Mouse (Mus musculus) monocyte, adult 2 months (primary cell): ENCODE results near the gene Sit1.

Source experiments
- DNase-seq, 2 experiments: peaks; one replicate each; pipeline ENCODE4 v3.0.0; 2022; ENCODE audit warnings: low spot score in 2 of 2, low read depth in 1 of 2

The Sit1 gene

DNA sequence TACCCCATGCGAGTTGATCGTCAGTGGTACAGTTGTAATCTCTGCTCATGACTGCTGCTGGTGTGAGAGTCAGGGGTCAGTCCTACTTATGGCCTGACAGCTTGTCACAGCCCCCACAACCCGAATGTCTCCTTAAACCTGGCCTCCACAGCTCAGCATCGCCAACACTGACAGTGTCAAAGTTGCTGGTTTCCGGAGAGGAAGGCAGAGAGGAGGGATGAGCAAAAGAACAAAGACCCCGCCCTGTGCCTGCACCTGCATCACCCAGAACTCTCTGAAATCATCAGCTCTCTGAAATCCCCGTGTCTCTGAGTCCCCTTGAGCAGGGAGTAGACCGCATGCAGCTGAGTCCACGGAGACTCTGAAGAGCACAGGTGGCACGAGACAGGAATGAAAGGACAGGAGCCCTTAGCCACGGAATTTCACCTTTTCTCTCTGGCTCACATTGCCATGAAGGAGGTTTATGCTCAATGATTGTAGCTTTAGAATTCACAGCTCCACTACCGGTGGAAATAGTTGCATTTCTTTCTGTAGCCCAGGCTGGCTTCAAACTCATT lies at the start of gene Sit1:
Sit1 (minus strand) TSS at position 200 of the 557 bp plus-strand sequence.
- no peak for DNase-seq

DNA sequence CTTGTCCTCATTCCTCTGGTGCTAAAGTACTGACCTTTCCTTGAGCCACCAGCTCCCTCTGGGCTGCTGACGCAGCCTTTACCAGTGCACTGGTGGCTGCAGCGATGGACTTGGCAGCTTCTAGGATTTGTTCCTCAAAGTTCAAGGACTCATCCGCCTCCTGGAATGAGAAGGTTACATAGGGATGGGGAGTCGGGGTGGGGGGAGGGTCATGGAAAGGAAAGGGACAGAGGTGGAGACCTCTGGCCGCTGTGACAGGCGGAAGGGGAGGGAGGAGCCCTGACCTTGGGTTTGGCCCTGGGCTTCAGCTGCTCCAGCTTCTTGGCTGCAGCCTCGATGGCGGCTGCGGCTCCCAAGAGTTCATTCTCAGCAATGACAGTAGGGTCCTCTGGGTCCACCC lies 49.7 kb upstream of the Sit1 start:
- no peak for DNase-seq

DNA sequence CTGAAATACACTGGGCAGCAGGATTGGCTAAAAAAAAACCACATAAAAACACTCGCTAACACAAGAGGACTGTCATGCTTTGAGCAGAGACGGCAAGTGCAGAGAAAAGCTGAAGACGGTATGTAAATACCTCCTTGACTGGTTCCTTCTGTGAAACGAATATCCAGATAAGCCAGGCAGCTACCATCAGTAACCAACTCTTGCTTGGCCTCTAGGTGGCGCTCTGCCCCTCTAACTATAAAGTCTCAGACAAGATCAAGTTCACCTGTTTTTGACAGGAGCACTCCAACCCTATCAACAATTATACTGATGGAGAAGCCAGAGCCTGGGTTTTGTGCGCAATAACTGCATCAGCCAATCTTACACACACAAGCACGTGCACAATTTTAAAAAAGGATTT lies 47.0 kb upstream of the Sit1 start:
- DNase-seq: peak in 1 of 2 experiments; percentile 57

DNA sequence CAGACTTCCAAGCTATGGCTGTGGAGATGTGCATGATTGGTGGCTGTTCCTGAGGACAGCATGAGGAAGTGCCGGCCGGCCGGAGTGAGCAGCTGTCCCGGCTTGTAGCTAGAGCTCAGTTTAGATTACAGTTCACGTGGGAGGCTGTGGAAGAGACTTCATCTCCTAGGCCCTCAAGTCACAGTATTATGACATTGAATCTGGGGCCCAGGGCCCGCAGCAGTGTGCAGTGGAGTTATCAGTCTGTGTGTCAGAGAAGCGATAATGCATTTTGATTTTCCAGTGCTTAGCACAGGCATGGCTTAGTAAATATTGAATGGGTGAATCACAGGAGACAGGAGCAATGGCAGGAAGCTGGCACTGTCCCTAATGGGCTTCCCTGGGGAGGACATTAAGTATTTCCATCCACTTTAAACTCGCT lies 46.6 kb upstream of the Sit1 start:
- no peak for DNase-seq

DNA sequence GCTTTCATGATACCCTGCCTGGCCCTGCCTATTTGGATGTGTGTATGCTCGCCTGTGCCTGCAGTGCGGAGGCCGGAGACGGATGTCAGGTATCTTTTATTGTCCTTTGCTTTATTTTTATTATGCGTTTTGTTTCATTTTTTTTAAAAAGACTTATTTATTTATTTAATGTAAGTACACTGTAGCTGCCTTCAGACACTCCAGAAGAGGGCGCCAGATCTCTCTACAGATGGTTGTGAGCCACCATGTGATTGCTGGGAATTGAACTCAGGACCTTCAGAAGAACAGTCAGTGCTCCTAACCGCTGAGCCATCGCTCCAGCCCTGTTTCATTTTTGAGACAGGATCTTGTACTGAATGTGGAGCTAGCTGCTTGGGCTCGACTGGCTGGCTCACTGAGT lies 45.0 kb upstream of the Sit1 start:
- no peak for DNase-seq

DNA sequence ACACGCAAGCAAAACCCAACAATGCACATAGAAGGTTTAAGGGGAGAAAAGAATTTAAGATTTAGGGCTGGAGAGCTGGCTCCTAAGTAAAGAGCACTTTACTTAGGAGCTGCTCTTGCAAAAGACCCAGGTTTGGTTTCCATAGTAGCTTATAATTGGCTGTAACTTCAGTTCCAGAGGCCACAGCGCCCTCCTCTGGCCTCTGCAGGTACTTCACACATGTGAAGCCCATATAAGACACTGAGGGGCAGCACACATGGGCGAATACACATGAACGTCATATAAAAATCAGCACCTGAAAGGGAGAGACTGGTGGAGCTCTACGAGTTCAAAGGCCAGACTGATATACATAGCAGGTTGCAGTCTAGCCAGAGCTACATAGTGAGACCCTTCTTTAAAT lies 44.3 kb upstream of the Sit1 start:
- no peak for DNase-seq

DNA sequence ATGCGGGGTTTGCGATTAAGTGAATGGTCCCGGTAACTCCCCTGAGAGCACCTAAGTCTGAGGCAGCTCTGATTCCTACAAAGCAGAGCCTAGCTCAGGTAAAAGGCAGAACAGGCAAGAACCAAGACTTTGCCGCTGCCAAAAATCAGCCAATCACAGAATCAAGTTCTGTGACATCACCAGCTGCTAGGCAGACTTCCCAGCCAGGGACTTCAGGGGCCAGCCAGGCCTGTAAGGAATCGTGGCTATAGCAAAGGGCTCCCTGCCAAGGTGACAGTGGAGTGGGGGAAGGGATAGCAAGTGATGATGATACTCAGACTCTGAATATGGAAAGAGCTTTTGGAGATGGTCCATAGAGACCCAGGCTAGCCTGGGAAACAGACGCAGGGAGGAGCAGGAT lies 36.4 kb upstream of the Sit1 start:
- peak; percentile 47 to 81 for DNase-seq

DNA sequence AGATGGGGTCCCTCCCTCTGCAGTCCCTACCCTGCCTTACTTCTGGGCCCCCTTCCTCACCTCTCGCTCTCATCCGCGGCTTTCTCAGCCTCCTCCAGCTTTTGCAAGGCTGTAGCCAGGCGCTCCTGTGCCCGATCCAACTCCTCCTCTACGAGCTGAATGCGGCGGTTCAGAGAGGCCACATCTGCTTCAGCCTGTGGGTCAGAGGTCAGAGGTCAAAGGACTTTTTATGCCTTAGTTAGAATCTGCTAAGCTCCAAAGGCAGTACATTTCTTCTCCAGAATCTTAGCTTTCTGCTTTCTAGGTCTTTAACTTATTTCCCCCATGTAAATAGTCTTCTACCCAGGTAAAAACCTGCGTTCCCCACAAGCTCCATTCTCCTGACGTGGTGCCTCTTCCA lies 36.0 kb upstream of the Sit1 start:
- no peak for DNase-seq

DNA sequence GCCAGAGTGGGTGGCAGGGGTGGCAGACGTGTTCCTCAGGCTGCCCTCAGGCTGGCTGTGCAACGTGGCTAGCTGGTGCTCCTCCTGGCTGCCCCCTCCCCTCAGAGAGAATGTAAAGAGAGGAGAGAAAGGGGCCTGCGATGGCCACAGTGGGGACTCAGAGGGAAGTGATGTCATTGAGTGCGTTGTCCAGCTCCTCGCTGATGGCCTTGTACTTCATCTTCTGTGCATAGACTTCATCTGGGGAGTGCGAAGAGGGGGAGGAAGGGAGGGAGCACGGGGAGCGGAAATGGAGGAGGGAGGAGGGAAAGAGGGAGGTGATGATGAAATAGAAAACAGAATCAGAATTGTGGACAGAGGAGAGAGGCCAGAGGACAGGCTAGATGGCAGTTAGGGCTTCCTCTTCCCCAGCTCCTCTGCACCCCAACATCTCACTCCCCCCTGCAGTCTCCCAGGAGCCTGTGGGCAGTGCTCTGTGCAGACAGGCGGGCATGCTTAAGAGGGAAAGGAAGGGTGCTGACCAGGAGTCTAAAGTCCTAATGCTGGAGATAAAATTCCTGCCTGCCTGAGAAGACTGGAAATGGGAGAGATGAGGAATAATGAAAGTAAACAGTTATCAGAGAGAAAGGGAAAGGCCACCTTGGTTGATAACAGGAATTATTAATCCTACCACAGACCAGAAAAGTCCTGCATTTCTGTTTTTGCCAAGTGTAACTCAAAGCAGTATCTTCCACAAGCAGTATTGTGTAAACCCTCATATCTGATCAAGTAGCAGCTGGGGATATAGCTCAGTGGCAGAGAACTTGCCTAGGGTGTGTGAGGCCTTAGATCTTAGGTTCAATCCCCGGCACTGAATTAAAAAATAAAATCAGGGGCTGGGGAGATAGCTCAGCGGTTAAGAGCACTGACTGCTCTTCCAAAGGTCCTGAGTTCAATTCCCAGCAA lies 32.5 kb upstream of the Sit1 start:
- no peak for DNase-seq

DNA sequence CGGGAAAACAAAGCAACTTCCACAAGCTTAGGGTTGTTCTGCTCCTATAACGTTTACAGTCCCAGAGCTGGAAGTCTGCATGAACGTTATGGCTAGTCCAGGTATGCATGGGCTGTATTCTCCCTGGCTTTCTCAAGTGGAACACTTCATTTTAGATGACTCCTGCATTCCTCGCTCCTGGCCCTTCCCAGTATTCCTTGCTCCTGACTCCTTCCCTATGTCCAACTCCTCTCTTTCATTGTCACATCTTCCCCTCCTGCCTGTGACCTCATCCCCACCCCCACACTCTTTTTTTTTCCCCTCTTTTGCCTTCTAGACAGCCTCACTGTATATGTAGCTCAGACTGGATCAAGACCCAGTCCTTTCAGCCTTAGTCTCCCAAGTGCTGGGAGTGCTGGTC lies 30.3 kb upstream of the Sit1 start:
- DNase-seq: no peak

DNA sequence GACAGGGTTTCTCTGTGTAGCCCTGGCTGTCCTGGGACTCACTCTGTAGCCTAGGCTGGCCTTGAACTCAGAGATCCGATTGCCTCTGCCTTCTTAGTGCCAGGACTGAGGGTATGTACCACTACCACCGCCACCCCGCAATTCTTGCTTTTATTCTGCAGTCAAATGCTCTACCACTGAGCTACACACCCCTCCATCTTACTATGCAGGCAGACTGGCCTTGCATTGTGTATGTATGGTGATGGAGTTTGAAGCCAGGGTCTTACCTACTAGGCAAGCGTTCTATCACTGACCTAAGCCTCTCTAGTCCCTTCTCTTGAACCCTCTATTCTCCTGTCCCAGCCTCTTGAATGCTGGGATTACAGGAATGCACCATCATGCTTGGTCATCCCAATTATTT lies 29.8 kb upstream of the Sit1 start:
- no peak for DNase-seq

DNA sequence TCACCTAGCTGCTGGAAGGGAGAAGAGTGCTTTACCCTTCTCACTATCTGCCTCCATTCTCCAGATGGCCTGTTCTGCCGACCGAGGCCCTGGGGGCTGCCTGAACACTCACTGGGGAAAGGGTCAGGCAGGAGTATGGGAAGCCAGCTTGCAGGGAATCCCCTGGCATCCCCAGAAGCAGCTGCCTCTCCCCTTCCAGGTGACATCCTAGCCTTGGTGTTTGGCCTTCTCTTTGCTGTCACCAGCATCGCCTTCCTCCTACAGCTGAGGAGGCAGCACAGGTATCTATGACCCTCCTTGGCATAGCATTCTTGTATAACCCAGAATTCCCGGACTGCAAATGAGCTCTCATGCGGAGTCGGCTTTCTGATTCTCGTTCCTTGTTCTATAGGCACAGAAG lies 29.1 kb upstream of the Sit1 start:
- DNase-seq: no peak

DNA sequence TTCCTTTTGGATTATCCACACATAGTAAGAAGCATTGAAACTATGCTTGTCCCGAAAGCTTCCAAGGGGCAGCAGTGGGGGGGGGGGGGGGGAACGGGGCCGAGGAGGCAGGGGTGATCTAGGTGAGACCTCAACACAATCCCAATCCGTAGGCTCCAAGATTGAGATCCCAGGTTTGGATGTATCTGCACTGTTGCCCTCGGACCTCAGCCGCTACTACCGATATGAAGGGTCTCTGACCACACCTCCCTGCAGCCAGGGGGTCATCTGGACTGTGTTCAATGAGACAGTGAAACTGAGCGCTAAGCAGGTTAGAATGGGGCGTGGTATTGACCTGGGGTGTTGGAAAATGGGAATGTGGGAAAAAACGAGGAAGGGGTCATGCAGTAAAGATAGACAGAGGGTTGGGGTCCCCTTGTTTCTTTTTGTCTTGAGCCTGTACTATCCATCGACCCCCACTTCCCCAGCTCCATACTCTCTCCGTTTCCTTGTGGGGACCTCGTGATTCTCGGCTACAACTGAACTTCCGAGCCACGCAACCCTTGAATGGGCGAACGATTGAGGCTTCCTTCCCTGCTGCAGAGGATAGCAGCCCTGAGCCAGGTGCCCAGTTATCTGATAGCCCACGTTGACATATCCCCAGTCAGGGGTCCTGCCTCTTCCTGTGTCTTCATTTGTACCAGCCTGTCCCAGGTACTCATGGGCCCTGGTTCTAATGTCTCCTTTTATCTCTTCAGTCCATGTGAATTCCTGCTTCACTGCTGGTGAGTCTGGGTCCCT lies 28.3 kb upstream of the Sit1 start:
- DNase-seq: no peak

DNA sequence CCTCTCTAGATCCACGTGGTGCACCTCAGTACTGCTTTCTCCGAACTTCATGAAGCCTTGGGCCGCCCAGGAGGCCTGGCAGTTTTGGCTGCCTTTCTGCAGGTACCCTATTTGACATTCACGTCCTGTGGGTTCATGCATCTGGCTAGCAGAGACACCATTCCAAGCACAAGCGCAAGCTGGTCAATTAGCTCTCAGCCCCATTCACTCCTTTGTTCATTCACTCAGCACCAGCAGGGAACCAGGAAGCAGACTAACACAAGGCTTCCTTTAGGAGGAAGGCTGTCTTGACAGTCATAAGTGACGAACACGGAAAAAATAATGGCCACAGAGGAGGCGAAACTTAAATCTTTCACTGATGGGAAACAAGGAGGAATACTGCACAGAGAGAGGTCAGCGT lies 25.6 kb upstream of the Sit1 start:
- DNase-seq: no peak

DNA sequence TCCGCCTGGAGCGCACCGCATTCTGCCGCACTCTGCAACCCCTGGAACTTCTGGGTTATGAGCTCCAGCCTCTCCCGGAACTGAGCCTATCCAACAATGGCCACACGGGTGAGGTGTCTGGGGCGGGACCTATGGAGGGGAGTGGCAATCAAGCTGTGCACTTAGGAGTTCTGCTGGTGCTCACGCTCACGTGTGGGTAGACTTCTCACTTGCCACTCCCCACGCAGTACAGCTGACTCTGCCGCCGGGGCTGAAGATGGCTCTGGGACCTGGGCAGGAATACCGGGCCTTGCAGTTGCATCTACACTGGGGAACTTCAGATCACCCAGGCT lies 25.1 kb upstream of the Sit1 start:
- peak in 1 of 2 experiments; percentile 61 for DNase-seq

DNA sequence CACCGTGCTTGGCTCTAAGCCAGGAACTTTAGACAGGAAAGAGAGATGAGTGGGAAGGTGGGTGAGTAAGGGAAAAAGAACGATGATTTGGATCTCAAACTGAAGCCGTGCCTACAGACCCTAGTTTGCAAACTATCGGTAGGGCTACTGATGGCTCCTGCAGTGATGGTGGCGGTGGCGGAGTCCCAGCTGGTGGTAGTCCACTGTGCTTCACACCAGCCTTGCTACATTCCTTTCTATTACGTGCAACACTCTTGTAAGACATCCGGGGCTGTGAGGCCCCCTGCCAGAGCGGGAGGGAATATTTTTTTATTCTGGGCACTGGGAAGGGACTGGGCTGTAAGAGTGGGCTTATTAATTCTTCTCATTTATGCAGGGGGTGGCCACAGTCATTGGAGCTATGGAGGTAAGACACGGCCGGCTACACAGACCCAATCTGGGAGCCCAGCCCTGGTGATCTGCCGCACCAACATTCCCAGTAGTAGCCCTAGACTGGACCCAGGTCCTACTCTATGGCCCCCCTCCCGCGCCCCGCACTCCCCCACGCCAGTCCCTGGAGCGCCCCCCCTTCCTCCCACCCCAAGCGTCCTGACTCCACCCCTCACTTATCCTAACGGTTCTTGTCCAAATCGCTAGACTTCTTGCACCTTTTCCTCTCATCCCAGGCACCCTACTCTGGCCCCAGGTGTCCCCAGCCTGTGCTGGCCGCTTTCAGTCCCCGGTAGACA lies 24.6 kb upstream of the Sit1 start:
- DNase-seq: no peak

DNA sequence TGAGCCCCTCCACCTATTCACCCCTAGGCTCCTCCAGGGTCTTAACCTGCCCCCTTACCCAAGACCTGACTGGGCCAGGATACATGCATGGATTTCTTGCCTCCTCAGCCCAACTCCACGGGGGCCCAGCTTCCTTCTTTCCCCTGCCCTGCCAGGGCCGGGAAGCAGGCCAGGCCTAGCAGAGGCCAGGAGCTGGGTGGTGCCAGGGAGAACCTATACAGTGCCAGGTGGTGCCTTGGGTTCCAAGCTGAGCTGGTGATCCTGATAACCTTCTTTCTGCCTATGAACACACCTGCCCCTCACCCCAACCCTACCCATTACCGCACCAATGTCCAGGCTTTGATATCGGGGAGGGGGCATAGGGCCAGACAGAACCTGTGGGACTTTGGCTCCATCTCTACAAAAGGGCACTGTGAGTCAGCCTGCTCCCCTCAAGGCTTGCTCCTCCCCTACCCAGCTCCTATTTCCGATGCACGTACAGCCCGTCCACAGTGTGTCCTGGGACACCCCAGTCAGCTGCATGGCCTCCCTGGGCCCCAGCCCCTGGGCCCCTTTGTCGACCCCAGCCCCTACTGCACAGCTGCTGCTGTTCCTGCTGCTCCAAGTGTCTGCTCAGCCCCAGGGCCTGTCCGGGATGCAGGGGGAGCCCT lies 23.1 kb upstream of the Sit1 start, which contains the start of gene Car9:
Car9 (plus strand) TSS at position 431 of the 650 bp plus-strand sequence.
- DNase-seq: no peak

DNA sequence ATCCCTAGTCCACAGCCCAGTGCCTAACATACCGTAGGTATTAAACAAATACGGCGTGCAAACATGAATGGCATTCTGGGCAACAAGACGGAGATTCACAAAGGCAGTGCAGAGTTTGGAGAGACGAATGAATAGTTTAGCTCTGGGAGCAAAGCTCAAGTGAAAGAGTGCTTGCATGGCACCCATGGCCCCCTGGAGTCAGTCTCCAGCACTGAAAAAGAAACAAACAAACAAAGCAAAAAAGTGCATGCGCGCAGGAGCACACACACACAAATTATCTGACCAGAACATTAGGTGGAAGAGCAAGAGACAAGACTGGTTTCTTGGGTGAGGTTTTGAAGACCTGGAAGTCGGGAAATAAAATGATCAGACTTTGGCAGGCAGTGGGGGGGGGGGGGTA lies 22.5 kb upstream of the Sit1 start:
- DNase-seq: no peak

DNA sequence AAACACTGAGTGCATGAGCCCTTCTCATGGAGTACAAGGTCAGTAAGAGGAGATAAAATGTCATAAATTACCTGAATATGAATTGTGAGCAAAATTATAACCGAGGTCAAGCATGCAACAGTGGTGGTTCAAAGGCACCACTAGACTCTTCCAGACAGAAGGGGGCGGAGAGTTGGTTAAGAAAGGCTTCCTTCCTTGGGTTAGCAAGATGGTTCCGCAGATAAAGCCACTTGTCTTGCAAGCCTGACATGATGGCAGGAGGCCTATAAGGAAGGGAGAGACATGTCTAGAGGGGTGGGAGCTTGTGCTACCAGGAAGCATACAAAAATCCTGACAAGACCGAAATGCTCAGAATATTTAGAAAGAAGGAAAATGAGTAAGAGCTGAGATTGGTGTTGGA lies 20.7 kb upstream of the Sit1 start:
- DNase-seq: no peak

DNA sequence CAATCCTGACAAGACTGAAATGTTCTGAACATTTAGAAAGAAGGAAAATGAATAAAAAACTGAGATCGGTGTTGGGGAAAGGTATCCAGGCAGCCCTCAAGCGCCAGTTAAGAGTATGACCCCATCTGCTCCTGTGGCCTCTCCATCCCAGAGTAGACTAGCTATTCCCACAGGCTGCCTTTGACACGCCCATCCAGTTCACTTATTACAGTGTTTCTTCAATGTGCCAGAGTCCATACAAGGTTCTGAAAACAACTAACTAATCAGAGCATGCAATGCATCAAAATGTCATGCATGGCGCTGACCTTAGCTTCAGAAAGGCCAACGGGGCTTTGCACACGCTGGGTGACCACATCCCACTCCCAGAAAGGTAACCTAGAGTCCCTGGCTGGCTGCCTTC lies 20.0 kb upstream of the Sit1 start:
- no peak for DNase-seq

DNA sequence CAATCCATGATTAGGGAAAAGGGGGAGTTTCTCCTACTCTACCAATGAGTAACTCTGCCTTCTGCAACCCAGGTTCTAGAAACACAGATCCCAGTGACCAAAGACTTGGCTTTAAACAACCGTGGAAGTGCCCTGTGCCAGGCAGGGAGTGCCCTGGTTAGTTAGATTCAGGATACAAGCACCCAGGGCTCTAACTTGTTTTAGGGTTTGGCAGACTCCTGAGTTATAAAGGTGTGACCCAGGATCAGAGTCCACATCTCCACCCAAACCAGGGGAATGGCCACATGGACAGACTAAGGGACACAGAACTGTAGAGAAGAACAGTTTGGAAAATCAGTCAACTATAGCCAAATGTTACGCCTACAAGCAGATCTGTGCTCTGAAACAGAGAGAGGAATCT lies 19.5 kb upstream of the Sit1 start:
- DNase-seq: no peak
